Mouse (Mus musculus): Measurements from ENCODE around the gene Qsox1.

GRCm38 (mm10) chr1:155758711-155759110 lies 54.0 kb downstream of the Qsox1 start:
- TF ChIP-seq CTCF (IDR thresholded peaks at IDR 0.05; ENCODE audit: low read depth): no peak
- TF ChIP-seq EP300 (IDR thresholded peaks at IDR 0.05; ENCODE audit: low read depth): no peak

All from liver, postnatal 0 days (tissue).